Mouse (Mus musculus) thymus, postnatal 4 days (tissue): Measurements from ENCODE around the gene Spesp1.
A peak's percentile ranks its signal among the peaks of the same experiment; 100 is the strongest.

ENCODE experiments used
- DNase-seq: peaks from one replicate; pipeline ENCODE4 v3.0.0; 2021

Gene Spesp1

DNA sequence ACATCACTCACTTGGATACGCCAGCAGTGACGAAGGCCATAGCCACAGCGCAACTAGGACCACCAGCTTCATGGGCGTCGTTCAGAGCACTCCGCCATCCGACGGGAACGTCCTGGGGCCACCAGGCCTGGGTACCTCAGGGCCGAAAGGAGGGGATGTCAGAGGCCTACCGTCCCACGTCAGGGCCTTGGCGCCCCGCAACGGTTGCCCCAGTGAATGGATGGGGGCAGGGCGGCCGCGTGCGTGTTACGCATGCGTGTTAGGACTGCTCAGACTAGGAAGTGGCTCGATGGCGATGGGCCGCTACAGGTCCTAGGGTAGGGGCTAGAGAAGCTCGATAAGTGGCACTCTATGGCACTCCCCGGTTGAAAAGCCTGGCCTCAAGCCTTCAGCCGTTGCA lies at the start of gene Spesp1:
Gene Spesp1 (minus strand): TSS at position 218 of the 400 bp plus-strand sequence.
- DNase-seq: no peak

DNA sequence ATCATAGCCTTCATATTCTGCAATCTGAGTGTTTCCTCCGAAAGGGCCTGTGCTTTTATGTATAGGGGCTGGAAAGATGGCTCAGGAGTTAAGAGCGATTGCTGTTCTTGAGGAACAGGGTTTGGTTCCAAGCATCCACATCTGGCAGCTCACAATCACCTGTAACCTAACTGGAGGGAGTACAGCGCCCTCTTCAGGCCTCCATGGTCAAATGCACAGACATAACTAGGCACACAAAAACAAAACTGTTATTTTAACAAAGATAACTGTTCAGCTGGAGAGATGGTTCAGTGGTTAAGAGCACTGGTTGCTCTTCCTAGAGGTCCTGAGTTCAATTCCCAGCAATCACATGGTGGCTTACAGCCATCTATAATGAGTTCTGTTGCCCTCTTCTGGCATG lies 44.0 kb upstream of the Spesp1 start:
- DNase-seq: peak; percentile 25

DNA sequence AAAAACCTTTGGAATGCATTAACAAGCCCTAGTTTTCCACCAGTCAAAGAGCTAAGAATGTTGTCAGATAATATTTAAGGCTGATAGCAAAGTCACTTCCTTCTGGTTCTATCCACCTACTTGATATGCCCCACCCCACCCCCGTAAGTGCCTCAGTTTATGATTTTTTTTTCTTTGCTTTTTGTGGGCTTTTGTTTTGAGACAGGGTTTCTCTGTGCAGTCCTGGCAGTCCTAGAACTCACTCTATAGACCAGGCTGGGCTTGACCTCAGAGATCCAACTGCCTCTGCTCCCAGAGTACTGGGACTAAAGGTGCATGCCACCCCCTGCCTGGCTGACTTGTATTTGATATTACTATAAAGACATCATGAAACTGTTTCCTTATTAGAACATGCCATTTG lies 41.8 kb upstream of the Spesp1 start:
- DNase-seq: no peak

DNA sequence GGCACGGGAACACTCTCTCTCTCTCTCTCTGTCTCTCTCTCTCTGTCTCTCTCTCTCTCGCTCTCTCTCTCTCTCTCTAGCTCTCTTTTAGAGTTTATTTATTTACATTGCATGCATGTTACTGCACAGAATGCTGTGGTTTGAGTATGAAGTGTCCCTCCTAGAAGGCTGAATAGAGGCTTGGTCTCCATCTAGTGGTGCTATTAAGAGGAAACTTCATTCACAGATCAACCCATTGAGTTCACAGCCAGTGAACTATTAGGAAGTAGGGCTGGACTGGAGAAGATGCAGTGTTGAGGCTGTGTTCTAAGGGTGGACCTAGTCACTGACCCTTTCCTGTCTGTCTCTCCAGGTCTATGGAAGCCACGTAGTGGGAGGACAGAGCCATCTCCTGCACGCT lies 36.7 kb upstream of the Spesp1 start:
- DNase-seq: no peak

DNA sequence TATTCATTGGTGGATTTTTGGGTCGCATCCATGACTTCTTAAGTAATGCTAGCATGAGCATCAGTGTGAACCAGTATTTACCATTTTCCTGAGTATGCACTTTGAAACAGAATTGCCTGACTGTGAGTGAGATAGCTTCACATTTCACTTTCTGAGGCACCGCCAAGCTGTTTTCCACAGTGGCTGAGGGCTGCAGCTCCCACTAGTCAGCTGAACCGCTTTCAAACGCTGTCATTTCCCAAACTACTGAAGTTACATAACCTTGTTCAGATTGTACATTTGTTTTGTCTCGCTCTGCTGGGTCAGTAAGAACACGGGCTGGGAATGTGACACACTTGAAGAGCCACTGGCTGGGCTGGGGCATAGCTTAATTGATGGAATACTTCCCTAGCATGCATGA lies 33.5 kb upstream of the Spesp1 start:
- DNase-seq: no peak

DNA sequence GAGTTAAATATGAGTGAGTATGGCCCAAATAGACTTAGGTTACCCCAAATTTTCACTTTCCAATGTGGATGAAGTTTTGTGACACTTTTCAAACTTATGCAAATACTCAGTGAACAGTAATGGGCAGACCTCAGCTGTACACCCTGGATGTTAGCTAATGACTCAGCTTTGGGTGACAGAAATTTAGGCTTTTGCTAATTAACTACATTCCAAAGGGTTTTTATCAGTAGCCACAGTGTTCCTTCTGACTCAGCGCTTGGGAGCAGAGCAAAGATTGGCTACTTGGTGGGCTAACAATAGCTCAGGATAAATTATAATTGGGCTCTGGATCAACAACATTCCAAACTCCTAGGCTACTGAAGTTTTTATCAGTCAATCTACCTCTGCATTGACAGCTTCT lies 14.9 kb upstream of the Spesp1 start:
- DNase-seq: no peak

DNA sequence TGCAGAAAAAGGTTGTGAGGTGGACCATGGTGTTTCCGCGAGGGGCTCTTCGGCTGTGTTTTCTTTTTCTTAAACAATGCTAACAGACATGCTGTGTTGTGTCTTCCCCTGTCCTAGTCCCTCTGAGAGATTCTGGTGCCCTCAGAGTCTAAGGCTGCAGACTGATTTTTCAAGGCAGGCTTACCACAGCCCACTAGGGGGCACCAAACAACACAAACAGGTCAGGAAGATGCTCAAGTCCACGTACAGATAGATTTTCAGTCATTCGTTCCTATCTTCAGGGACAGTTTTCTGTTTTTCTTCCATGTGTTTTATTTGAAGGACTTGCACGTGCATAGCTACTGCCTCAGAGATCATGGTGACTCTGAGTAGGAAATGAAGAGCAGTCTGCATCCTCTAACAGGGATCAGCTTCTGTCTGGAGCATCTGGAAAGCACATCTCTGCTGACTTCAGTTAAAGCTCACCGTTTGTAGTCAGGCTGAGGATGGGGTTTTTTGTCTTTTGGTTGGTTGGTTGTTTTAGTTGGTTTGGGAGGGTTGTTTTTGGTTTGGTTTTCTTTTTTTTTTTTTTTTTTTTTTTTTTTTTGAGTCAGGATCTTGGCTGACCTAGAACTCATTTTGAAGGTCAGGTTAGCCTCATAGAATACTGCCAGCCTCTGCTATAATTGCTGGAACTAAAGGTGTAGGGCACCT lies 13.1 kb upstream of the Spesp1 start:
- DNase-seq: peak; percentile 89

DNA sequence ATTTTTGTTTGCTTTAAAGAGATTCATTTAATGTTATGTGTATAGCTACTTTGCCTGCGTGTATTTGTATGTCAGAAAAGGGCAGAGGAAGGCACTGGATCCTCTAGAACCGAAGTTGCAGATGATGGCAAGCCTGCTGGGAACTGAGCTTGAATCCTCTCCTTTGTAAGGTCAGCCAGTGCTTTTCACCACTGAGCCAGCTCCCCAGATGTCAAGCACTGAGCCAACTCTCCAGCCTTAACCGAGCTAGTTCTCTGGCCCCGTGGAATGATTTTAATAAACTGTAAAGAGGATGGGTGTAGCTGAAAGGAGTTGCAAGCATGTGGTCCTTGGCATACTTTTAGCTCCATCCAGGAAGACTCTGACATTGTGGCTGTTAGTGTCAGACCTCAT lies 5.6 kb upstream of the Spesp1 start:
- no peak for DNase-seq

DNA sequence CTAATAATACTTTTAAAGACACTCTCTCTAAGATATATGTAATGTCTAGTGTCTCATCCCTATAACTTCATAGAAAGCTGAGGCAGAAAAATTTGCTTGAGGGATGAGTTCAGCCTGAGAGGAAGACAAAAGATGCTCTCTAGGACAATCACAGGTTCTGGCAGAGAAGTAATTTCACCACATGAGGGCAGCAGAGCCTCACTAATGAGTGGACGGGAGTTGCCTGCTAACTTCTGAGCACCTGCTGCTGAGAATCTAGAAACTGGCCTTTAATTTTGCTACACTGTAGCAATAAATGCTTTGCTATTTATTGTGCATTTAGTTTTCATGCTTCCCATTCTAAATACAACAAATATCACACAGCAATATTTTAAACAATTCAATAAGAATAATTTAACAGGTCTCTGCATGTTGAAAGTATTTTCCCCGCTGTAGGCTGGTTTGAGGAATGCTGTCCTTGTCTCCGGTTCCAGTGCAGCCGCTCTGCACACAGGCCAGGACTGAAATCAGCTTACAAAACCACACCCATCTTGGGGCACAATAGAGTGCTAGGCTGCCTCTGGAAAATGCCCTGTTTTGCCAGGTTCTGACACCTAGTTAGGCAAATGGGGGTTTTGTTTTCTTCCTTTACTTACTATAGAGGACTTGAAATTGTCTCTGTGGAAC lies 5.1 kb upstream of the Spesp1 start:
- DNase-seq: peak; percentile 86

DNA sequence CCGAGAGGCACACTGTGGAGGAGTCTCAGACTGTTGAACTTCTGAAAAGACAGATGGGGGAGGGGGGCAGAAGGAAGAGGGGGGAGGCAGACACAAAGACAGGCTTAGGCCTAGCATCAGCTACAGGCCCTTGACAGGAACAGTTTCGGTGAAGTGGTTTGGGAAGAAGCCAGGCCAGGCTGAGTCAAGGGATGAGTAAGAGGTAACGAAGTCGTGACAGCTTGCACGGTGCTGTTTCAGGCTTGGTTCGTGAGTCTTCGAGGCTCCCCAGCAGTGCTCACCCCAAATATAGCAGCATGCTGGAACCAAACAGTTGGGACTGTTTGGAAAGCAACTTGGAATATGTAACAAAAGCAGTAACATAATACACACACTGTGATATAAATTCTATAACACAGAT lies 2.3 kb upstream of the Spesp1 start:
- no peak for DNase-seq

DNA sequence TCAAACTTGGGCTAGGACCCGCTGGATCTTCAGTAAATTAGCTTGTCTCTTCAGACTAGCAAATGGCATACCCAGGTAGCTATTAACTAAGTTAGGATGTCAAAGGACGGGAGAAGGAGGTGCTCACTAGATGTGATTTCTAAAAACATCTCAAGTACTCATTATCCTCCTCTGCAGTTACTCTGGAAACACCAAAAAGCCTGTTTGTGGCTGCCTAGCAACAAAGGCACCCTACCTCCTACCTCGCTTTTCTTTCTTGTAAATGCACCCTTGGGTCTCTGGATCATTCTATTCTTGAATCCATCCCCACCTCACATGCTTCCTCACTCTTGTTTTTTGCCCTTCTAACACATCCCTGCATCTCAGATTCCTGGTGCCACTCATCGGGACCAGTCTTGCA lies 5.1 kb downstream of the Spesp1 start:
- DNase-seq: no peak

DNA sequence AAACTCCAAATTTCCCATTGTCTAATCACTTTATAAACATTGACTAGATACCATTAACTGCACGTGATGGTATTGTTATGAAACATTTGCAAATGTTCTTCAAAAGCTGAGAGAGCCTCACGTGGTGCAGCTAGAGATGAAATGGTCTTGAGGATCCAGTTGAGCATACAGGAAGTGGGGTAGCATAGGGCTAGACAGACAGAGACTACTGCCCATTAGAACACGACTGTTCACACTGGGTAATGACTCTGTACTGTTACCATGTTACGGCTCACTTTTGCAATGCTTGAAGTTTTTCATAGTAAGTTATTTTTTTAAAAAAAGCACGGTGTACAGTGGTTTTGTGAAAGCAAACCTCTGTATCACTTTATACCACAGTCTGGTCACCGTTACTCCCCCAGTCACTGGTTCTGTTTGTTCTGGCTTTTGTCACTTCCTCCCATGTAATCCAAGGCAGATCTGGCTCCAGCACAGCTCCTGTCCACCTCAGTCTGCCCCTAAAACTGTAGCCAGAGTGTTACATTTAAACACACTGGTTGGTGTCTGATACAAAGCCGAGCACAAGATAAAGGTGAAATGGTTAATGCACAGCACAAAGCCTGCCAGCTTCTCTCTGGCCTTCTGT lies 11.1 kb downstream of the Spesp1 start:
- DNase-seq: no peak

DNA sequence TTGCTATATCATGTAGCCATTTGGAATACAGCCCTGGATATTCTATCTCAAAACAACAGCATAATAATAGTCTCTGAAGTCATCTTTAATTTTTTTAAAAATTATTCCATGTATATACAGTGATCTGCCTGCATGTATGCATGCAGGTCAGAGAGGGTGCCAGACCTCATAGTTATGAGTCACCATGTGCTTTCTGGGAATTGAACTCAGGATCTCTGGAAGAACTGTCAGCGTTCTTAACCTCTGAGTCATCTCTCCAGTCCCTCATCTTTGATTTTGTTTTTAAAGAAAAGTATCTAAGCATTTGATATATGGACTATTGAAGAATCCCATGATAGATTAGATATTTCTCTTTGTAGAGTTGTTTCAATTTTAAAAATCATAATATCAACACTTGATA lies 12.8 kb downstream of the Spesp1 start:
- no peak for DNase-seq

DNA sequence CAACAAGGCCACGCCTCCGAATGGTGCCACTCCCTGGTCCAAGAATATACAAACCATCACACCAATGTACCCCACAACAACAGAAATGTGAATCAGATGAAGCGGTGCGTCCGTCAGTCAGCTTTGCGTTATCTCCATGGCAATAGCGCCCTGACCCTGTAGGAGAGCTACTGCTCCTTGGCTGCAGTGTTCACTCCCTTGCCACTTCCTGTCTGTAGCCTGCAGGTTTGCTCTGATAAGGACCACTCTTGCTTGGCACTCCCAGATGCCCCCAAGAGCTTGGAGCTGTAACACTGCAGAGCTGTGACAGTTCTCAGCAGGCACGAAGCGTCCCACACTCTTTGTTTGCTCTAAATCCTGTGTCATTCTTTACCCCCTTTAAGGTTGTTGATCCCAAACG lies 16.7 kb downstream of the Spesp1 start:
- no peak for DNase-seq

DNA sequence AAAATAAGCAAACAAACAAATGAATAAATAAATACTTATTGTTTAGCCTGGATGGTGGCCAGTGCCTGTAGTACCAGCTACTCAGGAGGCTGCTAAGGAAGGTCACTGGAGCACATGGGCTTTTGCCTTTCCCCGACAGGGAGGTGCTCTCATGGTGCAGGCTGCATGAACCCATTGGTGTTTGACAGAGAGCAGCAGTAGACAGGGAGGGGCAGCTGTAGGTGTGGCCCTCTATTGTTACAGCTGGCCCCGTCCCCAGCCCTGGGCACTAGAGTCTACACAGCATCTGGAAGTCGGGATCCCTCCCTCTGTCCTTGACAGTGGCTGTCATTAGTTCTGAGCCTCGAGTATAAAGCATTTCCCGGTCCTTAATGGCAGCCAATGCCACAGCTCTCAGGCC lies 18.4 kb downstream of the Spesp1 start:
- no peak for DNase-seq

DNA sequence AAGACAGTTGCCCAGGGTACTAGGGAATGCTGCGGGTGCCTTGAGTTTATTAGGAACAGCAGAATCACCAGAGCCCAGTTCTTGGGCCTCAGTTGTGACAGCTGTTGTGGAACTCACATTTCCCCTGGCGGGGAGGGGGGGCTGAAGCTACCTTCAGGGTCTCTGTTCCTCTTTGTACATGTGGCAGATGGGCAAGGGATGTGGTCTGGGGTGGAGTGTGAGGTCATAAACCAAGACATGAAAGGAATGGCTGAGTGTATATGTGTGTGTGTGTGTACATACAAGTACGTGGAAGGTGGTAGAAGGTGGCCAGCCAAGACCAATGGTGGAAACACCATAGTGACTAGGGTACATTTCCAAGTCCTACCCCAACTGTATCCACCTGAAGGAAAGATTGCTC lies 20.6 kb downstream of the Spesp1 start:
- DNase-seq: no peak

DNA sequence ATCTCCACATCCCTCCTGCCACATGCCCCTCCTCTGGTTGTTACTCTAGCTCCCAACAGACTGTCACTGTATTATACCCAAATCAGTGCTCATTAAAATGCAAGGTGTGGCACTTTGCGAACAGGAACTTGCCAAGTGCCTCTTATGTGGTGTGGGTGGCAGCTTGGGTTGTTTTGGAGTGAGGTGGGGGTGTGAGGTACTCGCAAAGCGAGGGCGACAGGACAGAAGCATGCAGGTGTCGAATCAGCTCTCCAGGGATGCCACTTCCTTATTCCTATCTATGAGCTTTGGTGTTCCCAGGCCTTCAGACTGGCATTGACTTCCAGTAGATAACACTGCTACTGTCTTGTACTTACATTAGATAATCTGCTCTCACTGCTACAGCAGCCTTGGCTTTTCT lies 21.0 kb downstream of the Spesp1 start:
- DNase-seq: peak; percentile 33

DNA sequence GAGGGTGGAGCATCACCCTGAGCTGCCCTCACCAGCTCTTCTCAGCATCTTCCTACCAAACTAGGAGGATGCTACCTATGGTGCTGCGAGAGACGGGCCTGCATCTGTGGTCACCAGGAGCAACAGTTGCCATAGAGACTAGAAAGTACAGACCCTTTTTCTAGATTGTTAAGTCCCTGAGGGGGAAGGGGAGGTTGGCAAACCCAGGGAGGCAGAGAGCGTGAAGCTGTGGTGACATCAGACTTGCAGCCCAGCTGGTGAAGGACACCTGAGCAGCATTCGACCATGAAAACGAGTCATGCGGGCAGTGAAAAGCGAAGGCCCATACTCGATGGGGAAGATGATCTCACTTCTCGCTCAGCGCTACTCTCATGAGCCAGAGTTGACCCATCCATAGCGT lies 24.0 kb downstream of the Spesp1 start:
- DNase-seq: no peak

DNA sequence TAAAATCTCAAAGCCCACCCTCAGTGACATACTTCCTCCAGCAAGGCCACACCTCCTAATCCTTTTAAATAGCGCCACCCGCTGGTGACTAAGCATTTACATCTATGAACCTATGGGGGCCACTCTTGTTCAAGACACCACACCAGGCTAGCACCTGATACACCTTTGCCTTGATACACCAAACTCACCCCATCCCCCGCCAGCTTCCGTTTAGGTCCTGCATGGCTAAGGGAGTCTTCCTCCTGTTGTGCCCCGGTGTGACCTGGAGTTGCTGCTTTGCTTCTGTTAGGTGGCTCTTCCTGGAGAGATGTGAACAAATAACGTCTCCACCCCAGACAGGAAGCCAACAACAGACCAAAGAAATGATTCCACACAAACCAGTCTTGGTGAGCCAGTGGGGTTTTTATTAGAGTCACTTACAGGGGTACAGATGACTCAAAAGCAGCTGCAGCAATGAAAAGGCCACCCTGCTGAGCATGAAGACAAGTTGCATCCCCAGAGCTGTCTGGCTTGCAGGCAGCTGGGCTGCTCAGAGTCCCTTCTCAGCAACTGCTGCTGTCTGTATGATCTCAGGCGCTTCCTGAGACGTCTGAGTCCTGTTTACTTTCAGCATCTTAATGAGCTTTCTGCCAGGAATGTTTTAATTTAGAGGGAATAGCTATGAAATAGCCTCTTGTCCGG lies 26.0 kb downstream of the Spesp1 start:
- peak; percentile 44 for DNase-seq

DNA sequence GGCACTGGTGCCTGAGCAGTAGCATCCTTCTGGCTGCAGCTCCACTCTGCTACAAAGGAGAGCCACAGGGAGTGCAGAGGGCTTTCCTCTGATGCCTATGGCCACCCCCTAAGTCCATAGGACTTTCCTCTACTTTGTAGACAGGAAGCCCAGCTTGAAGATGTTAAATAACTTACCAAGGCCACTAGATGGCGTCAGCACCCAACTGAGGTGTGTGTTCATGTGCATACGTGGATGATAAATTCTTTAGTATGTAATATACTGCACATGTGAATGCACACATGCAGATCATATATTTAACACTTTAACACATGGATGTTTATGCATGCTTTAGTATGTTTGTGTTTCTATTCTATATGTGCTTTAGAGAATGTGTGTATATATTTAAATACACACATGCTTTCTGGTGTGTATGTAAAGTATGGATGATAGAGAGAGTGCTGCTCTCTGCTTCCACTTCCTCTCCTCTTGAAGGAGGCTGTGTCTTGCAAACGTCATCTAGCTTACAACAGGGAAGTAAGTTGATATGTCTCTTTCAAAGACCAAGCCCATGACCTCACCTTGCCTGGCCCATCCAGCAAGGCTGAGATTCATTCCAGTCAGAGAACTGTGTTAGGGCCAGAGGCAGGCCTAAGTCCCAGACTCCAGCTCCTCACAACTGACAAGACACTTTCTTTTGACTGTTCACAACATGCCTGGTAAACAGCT lies 28.1 kb downstream of the Spesp1 start:
- peak; percentile 45 for DNase-seq

DNA sequence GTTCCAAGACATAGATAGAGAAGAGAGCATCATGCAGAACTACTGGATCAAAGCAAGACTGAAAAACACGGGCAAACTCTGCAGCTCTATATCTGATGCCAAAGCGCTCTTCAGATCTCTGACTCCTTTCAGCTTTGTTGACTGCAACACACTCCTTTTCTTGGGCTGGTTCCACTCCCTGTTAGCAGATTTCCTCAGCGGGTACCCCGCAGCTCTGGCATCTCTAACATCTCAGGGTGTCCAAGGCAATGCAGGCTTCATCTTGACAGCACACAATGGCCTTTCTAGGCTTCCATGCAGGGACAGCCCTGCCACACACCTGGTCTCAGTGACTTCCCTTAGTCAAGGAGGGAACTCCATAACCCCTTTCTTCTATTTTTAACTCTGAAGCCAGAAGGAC lies 31.7 kb downstream of the Spesp1 start:
- DNase-seq: no peak

DNA sequence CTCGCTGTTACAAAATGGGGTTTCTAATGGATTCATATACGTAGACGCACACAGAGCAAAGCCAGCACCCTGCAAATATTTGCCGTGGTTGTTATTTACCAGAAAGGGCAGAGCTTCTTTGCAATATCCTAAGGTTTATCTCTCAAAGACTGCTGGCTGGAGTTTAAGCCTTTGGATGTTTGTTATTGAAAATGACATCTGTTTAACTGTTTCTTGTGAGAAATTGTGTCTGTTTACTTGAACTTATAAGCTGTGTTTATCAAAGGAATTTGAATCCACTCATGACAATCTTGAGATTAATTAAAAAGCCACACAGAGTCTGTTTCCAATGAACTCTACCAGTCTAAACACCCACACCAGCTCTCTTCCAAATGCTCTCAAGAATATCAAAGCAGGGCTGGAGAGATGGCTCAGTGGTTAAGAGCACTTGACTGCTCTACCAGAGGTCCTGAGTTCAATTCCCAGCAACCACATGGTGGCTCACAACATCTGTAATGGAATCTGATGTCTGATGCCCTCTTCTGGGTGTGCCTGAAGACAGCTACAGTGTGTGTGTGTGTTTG lies 35.5 kb downstream of the Spesp1 start:
- DNase-seq: no peak
